Mouse (Mus musculus) liver, postnatal 0 days (tissue): ENCODE results near the gene Rtbdn.

Experiments used
- CTCF ChIP-seq: sonication (generic); IDR thresholded peaks from 2 replicates; pipeline ENCODE4 v1.5.1; 2016; ENCODE audit warnings: antibody characterized with exemption, low read depth
- EP300 ChIP-seq: IDR thresholded peaks from 2 replicates; pipeline ENCODE4 v1.6.1; 2016; ENCODE audit warnings: antibody characterized with exemption, low read depth, mild to moderate bottlenecking

GRCm38 (mm10) chr8:84966603-84967002 is 19.8 kb downstream of the Rtbdn start:
- TF ChIP-seq CTCF (no peak), EP300 (no peak)
